Mouse (Mus musculus): Measurements from ENCODE around the gene Pitx3. TPM values are rescaled to one million over a fixed set of nuclear protein-coding genes. Genes with fewer than 3 reads are reported as not detected.

The Pitx3 gene
- total RNA-seq, 1 experiment from 2014 or later = not detected

Other genes starting within 250 kb of the Pitx3 start
- gene Armh3, start 149.8 kb downstream of the Pitx3 start, total RNA-seq (2021) = 16.9 and 19.7 TPM in 2 replicates
- gene Hps6, start 144.8 kb downstream of the Pitx3 start, total RNA-seq (2021) = 19.9 and 26.3 TPM in 2 replicates
- 25.7 and 32.7 TPM in 2 replicates for gene Pprc1, start 103.4 kb downstream of the Pitx3 start, total RNA-seq (2021)
- 76.2 and 94.9 TPM in 2 replicates for gene Ldb1, start 103.1 kb downstream of the Pitx3 start, total RNA-seq (2021)
- gene Nolc1, start 72.5 kb downstream of the Pitx3 start, total RNA-seq (2021) = 43.4 and 54.5 TPM in 2 replicates
- 4.7 and 10.9 TPM in 2 replicates for gene Elovl3, start 16.4 kb downstream of the Pitx3 start, total RNA-seq (2021)
- 76.8 and 97.2 TPM in 2 replicates for gene Gbf1, start 4.2 kb upstream of the Pitx3 start, total RNA-seq (2021)
- 42.4 and 44.3 TPM in 2 replicates for gene Nfkb2, start 156.0 kb upstream of the Pitx3 start, total RNA-seq (2021)
- 8.6 and 12.7 TPM in 2 replicates for gene Psd, start 178.8 kb upstream of the Pitx3 start, total RNA-seq (2021)
- 9.8 and 13.4 TPM in 2 replicates for gene Fbxl15, start 179.9 kb upstream of the Pitx3 start, total RNA-seq (2021)
- 64.1 and 81.8 TPM in 2 replicates for gene Cuedc2, start 190.4 kb upstream of the Pitx3 start, total RNA-seq (2021)
- gene Mfsd13a, start 192.8 kb upstream of the Pitx3 start, total RNA-seq (2021) = 6.3 and 8.8 TPM in 2 replicates
- 1.2 TPM in 1 of 2 replicates, not detected in the other for gene 2310034G01Rik, start 202.0 kb upstream of the Pitx3 start, total RNA-seq (2021)
- gene Actr1a, start 247.4 kb upstream of the Pitx3 start, total RNA-seq (2021) = 107 and 113 TPM in 2 replicates
- 20.3 and 27.1 TPM in 2 replicates for gene Sufu, start 248.6 kb upstream of the Pitx3 start, total RNA-seq (2021)